Mouse (Mus musculus) right cerebral cortex, postnatal 14 days (tissue): Measurements from ENCODE around the gene Ccdc14.
"Not testable (repeated sequence)": the region's sequence is repeated elsewhere in the genome, so short reads cannot be mapped to it uniquely, and the experiment has no call there.

Experiments used
- DNase-seq: peaks from one replicate; pipeline ENCODE4 v3.0.0; 2022

Gene Ccdc14

DNA sequence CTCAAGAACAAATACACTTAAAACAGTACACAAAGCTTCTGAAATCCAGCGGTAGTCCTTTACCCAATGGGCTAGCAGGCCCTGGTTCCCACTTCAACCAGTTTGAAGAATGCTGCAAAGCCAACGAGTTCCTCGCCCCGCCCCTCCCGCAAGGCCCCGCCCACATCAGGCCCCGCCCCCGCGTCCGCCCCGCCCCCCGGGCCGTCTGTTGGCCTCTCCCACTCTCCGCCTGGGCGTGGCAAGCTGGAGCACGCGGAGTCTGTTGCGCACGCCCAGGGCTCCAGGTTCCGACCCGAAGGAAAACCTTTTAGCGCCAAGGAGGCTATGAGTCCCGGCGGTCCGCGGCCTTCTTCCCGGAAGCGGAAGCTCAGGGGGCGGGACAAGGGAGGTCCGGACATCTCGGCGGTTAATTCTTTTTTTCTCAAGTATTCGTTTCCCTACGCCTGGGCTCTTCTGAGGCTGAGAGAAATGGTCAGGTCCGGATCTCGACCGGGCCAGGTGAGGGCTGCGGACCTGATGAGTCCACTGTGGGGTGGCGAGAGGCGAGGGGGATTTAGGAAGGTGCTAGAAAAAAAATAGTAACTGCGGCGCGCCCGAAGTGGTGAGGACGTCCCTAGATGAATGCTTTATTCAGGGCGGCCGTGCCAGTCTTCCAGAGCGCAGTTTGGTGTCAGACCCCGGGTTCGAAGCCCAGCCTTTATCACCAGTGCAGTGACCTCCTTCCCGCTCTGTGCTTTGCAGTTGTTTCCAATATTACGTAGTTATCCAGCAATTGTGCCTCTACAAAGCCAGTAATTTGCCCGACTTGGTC, at the start of gene Ccdc14:
Gene Ccdc14 (plus strand): TSS at position 283 of the 811 bp plus-strand sequence.
- DNase-seq = peak; percentile 77

DNA sequence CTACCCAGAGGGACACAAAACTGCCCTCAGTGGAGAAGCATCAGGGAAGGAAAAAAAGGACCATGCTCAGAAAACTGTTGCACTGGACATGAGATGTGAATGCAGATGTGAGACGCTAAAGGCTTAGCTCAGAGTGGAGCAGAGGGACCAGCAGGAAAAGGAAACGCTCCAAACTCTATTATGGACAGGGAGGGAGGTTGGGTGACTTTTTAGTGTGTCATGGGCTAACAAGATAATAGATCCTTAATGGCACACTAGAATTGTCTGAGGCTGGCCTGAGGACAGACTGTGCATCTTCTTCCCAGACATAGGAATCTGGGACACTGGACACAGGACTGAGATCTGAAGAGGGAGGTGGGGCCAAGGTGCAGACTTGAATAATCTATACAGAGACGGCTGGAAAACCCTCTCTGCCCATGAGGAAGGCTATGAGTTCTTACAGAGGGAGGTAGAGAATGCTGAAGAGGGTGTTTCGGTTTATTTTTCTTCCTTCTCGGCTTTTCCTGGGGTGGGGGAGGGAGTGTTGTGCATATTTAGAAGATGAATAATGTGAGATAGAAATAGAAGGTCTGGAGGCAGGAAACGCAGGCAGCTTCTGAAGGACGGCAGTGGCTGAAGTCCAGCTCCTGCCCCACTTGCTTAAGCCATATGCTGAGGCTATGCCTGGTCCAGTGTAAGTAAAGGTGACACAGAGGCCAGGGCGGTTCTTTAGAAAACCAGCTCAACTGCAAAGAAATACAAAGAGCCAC, 46.7 kb upstream of the Ccdc14 start:
- peak; percentile 34 for DNase-seq

DNA sequence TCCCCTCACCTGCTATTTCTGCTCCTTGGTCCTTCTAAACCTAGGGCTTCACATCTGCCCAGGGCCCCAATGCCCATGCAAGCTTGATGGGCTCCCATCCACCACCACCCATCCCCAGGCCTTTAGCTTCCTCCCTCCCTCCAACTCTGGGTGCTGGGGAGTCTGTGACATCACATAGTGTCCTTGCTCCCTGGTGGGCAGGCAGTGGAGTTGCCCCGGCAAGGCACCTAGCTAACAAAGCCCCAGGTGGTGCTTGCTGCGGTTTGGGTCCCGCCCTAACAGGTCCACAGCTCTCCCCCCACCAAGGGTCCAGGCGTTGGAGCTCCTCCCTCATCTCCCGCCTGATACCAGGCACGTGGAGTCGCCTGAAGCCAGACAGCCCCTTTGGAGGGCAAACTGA, 40.8 kb upstream of the Ccdc14 start, which contains the start of gene Ropn1:
Gene Ropn1 (plus strand): TSS at position 301 of the 400 bp plus-strand sequence.
- no peak for DNase-seq

DNA sequence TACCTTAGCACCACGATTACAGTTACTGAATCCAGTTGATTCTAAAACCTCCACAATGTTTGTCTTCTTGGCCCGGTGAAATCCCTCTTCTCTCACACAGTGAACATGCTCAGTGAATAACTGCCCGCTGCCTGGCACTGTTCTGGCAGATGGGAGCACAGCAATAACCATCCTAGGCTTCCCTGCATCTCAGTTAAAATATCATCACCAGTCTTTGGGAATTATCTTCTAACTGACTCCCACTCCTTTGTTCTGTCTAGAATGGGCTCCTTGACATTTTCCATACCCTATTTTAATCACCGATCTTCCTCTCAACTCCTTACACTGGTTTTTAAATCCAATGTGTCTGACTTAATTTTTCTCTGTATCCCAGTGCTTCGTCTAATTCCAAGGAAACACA, 37.4 kb upstream of the Ccdc14 start:
- no peak for DNase-seq

DNA sequence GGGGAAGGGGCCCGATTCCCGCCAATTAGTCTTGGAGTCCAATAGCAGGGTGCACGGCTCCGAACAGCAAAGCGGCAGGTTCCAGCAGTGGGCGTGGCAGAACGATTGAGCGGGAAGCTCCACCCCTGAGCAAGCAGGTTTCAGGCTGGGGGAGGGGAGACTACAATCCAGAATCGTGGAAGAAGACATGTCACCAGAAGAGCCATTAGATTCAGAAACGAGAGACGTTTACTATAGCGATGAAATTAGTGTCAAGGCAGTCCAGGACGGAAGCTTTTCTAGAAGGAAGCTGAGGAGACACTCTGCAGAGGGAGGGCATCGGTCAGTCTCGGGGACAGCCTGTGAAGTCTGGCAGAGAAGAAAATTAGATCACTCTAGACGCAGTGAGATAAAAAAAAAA, 32.9 kb upstream of the Ccdc14 start:
- DNase-seq = not testable (repeated sequence)

DNA sequence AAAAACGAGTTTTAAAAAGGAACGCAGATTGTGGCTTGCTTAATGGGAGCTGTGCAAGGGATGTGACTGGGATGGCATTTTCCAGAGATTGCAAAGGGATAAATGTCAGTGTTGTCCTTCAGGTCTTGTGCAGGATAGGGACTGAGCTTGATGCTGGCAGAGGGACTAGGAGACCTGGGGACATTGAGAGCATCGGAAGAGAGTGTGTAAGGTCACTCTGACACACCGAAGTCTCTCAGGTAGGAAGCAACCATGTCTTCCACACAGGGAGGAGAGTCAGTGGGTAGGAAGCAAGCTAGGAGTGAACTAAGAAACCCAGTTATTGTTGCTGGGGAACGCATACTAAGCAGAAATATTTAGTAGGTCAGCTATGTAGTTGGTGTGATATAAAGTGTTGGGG, 32.4 kb upstream of the Ccdc14 start:
- no peak for DNase-seq

DNA sequence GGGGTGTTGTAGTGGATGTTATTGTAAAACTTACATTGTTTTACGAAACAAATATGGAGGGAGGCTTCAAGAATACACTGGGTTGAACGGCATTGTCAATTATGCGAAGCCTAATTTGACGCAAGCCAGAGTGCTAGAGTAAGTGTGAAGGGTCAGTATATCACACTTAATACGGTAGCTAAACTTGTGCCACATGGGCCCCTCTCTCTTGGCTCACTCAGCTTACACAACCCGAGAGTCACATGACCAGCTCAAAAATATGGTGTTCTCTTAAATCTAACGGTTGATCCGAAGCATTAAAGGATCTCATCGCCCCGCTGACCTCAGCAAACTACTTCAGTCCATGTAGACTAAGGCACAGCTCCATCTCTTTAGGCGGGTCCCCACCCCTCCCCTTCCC, 32.0 kb upstream of the Ccdc14 start:
- DNase-seq = no peak

DNA sequence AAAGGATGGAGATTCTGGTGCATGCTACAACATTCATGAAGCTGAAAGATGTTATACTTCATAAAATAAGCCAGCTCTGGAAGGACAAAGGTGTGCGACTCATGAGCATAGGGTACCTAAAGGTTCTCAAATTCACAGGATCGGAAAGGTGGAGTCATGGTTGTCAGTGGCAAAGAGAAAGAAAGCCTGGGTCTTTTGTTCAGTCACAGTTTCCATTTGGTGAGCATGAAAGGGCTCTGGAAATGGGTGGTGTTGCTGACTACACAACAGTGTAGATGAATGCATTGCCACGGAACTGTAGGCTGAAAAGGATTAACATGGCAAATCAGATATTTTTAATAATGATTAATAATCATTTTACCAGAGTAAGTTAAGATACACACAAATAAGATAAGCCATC, 25.9 kb upstream of the Ccdc14 start:
- DNase-seq = no peak

DNA sequence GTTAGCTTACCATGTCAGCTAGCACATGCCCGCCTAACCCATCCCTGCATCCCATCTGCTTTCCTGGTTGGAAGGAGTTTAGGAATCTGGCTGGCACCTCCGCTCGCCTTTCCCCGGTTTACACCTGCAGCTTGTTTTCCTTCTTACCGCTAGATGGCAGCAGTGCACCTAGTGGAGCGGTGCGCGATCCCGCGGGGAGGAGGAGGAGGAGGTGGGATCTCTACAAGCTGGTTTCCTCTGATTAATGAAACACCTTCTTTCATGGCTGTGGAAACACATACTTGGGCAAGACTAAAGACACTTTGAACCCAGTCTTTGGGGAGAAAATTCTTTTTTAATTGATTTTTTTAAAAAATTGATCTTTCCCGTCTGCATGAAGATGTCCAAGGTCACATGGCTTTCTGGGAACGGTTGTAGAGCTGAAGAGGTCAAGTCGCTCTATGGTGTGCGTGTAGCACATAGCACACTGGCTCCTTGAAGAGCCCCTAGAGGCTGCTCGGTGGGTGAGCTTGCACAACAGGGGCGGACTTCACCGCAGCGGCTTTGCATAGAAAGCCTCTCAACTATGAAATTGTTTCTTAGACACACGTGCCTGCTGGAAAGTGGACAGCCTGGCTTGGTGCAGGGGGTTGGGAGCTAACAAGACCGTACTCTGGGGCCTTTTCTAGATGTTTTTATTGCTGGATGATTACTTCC, 23.2 kb upstream of the Ccdc14 start:
- DNase-seq = peak; percentile 69

DNA sequence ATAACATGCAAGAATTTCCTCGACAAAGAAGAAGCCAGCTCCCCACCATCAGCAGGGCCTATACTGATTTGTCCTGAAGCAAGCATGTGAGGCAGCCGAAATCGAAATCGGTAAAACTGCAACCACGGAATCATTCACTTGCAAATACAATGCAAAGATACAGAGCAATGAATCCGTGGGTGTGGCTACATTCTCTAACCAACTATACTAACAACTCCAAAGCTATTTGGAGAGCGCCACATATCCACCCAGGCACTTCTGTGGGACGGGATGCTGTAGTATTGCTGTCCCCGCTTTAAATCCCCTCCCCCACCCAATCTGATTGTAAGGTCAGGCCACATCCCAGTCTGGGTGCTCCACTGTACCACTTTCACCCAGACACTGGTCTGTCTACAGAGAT, 22.1 kb upstream of the Ccdc14 start:
- no peak for DNase-seq

DNA sequence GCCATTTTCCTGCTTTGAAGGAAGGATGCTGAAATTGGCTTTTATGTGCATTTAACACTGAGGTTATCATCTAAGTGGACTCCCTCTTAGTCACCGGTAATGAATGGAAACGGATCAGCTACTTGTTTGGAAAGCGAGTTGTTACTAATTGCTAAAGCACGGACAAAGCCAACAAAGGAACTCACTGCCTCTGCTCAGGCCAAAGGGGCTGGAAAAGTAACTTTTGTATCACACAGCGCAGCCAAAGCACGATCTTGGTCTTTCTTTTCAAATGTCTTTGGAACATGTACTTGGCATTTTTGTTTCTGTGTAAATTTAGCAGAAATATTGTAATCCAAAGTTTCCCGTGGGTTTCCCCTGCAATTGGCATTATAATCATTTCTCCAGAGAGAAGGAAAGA, 18.4 kb upstream of the Ccdc14 start:
- DNase-seq = no peak

DNA sequence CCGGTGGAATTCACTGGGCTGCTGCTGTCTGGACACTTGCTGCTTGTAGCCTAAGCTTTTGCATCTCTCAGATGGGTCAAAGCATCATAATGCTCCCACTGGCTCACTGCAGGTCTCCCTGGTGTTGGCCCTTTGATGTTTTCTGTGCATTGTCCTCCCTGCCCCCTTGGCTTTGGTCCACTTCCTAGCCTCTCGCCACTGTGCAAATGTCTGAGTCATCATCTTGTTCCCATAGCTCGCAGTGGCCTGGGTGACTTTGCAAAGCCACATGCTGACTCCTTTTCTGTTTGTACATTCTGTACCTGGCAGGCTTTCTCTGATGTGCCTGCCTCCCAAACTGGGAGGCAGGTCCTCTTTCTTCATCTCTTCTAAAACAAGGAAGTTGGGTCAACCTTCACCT, 17.6 kb upstream of the Ccdc14 start:
- no peak for DNase-seq

DNA sequence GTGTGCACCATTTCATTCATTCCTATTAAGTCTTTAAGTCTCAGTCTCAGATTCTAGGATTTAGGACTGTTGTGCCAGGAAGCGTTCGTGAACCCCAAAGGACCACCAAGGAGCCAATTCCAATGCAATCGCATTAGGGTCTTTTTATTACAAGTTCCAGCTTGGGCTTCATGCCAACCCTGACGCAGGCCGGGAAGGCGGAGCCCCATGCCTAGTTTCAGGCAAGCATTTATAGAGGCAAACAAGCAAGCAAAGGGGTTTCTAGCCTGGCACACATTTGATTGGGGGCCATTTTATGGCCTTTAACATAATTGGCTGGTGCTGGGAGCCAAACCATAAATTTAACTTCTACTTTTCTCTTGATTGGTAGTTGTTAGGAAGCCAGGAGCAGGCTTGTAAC, 16.1 kb upstream of the Ccdc14 start:
- no peak for DNase-seq

DNA sequence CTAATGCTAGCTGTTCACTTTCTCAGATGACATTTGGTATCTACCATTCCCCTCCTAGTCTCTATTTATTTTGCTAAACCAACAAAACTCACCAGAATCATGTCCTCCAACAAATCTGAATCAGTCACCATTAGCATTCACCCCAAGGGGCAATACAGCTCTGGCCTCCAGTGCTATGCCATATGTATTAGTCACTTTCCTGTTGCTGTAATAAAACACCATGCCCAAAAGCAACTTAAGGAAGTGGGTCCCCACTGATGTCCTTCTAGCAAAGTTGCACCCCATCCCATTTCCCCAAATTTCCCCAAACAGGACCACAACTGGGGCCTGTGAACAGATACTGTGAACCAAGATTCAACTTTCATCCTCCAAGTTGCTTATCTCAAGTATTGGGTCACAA, 8.6 kb upstream of the Ccdc14 start:
- no peak for DNase-seq

DNA sequence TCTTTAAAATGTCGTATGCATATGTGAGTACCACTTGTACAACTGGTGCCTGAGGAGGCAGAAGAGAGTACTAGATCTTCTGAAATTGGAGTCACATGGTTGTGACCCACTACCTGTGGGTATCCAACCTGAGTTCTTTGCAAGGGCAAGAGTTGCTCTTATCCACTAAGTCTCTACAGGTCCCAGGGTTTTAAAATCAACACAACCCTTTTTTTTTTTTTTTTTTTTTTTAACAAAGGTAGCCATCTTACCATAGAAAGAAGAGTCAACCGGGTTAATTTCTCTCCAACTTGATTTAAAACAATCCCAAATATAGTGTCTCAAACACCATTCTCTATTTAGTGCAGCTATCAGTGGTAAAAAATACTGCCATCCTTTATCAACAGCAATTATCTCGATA, 537 bp upstream of the Ccdc14 start:
- DNase-seq = no peak

DNA sequence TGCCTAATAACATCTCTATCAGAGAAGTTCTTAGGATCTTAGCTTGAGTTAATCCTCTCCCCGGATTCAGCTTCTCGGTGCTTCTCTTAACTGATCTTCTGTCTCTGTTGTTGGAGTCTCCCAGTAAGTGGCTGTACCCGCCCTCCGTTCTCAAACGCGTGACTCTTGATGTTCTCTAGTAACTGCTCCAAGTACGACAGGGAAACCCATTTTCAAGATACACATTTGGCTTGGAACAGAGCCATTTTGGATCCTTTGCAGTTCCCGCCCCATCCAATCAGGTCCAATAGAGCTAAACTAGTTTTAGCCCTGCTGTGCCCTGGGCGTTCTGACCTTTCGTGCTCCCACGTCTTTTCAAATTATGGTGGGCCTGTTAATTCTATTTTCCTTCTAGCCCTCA, 740 bp downstream of the Ccdc14 start:
- DNase-seq = no peak

DNA sequence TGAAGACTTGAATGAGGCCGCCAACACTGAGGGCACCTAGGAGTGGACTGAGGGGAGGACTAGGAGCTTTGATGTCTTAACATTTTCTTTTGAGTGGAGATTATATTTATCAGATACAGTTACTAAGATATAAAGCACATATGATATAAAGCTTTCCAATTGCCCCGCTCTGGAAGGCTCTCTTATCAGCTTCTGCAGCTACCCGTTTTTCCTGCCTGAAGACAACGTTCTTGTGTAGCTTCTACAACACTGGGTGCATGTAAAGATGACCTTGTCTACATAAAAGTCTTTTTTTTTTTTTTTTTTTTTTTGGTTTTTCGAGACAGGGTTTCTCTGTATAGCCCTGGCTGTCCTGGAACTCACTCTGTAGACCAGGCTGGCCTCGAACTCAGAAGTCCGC, 4.1 kb downstream of the Ccdc14 start:
- DNase-seq = no peak

DNA sequence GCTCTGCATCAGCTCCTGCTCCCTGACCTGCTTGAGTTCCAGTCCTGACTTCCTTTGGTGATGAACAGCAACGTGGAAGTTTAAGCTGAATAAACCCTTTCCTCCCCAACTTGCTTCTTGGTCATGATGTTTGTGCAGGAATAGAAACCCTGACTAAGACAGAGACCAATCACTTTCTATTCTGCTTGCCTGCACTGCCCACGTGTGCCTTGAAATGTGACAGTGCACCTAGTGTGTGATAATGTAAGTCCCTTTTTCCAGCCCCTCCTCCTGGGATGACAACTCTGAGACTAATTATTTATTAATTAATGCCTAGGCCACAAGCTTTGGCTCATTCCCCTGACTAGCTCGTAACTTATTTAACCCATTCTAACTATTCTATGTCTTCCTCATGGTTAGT, 8.3 kb downstream of the Ccdc14 start:
- not testable (repeated sequence) for DNase-seq

DNA sequence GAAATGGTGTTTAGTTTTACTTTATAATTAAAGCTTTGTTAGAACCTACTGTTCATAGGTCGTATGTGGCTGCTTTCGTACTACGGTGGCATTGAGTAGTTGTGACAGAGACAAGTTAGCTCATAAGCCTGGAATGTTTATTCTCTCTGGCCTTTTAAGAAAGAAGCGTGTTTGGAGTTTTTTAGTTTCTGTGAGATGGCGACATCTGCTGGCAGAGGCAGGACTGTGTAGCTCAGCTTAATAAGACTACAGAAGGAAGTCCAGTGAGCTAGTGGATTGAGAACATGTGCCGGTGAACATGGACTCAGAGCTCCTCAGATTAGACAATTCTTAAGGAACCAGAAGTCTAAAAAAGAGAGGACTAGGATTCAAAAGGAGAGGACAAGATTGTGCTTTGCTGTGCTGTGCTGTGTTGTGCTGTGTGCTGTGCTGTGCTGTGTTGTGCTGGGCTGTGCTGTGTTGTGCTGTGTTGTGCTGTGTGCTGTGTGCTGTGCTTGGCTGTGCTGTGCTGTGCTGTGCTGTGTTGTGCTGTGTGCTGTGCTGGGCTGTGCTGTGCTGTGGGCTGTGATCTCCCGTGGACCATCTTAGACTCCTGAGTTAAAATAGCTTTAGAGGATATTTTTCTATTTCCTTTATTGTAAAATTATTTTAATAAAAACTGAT, 9.9 kb downstream of the Ccdc14 start:
- peak; percentile 61 for DNase-seq

DNA sequence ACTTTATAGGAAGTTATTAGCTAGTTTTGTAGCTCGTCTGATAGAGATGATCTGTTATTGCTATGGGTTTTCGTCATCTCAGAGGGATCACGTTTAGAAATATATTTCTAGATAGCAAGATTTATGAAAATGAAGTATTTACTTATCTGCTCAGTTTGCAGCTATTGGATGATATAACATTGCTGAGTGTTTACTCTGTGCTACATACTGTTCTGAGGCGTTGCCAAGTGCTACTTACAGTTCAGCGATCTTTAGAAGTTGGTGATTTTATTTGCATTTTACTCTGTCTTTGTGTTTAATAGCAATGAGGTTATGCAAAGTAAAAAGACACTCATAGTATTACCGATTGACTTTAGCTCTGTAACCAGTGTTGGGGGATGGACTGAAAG, 10.4 kb downstream of the Ccdc14 start:
- no peak for DNase-seq

DNA sequence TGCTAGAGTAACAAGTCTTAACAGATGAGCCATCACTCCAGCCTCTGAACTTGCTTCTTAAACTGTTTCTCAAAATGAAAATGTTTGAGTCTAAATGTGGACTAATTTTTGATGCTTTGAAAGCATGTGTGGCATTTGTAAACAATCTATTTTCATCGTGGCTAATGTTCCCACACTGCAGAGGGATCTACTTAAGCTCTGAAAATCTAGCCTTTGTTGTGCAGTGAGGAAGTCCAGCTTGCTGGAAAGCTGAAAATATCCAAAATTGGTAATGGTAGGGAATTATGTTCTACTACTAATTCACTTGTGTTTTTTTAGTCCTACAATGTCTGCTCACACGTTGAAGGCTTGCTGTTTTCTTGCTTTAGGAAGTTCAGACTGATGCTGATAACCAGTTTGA, 15.6 kb downstream of the Ccdc14 start:
- no peak for DNase-seq

DNA sequence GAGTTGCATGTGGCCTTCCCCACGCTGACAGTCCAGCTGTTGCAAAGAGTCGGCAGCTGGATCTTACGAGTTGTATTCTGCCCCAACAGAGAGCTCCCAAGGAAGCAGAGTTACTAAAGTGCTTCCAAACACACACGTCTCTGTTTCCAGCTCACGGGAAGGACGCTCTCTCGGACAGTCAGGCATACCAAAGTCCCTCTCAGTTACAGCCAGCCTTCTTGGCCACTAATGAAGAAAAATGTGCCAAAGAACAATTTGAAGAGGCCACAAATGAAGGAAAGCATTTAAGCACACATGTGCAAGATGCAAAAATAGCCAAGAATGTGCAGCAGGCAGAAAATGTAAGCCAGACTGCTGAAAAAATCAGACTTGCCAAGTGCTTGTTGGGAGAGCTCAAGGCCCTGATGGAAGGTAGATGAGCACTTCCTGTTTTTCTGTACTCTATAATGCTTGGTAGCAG, 16.1 kb downstream of the Ccdc14 start:
- DNase-seq = no peak

DNA sequence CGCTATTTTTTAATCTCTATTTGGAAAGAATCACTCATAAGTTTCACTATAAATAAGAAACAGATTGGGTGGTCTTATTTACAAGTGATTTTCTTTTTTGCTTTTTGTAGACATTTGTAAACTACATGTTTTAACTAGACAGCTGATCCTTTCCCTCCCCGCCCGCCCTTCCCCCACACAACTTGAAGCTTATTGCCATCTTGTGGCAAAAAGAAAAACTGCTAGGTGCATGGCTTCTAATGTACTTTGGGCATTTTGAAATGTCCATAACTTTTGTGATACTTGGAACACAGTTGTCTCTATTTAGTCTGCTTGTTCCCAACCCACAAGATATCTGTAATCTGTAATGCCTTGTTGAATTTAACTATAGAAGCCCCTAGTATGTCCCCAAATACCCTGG, 21.1 kb downstream of the Ccdc14 start:
- DNase-seq = no peak
